Mouse (Mus musculus) kidney, embryonic 15.5 days (tissue): ENCODE results near the gene Nob1. TPM values are rescaled to one million over a fixed set of nuclear protein-coding genes. Genes with fewer than 3 reads are reported as not detected.

ENCODE experiments used
- ATAC-seq: fragments of 200-750 bp; cut with Nextera tagmentation; replicated peaks from 2 replicates; pipeline ENCODE4 v1.8.0; 2017; ENCODE audit warnings: moderate TSS enrichment; ENCODE audit not compliant: low FRiP score
- H3K27ac ChIP-seq: fragments of 300-500 bp; sonication (generic); 2 replicates; pipeline ENCODE4 v1.5.1; 2015; ENCODE audit warnings: mild to moderate bottlenecking, inconsistent platforms
- H3K27me3 ChIP-seq: fragments of 300-500 bp; sonication (generic); 2 replicates; pipeline ENCODE4 v1.6.1; 2015; ENCODE audit warnings: inconsistent platforms
- H3K36me3 ChIP-seq: fragments of 300-500 bp; sonication (generic); 2 replicates; pipeline ENCODE4 v1.6.1; 2015; ENCODE audit warnings: inconsistent platforms
- H3K4me1 ChIP-seq: fragments of 300-500 bp; sonication (generic); 2 replicates; pipeline ENCODE4 v1.6.1; 2015; ENCODE audit warnings: inconsistent platforms
- H3K4me2 ChIP-seq: fragments of 300-500 bp; sonication (generic); 2 replicates; pipeline ENCODE4 v1.6.1; 2015; ENCODE audit warnings: moderate library complexity, mild to moderate bottlenecking, inconsistent platforms
- H3K4me3 ChIP-seq: fragments of 300-500 bp; sonication (generic); replicated peaks from 2 replicates; pipeline ENCODE4 v1.5.1; 2015; ENCODE audit warnings: mild to moderate bottlenecking, inconsistent platforms
- H3K9ac ChIP-seq: fragments of 300-500 bp; sonication (generic); 2 replicates; pipeline ENCODE4 v1.6.1; 2015; ENCODE audit warnings: mild to moderate bottlenecking, inconsistent platforms
- H3K9me3 ChIP-seq: fragments of 300-500 bp; sonication (generic); replicated peaks from 2 replicates; pipeline ENCODE4 v1.6.1; 2016; ENCODE audit warnings: inconsistent platforms
- WGBS: fragments of 180-500 bp; shearing (Covaris S2); methylation state at CpG from one replicate; pipeline ENCODE4 v1.1.7; 2015; ENCODE audit warnings: mixed read lengths; 5-methylcytosine and 5-hydroxymethylcytosine counted together
- polyA plus RNA-seq: library from polyadenylated mRNA; unstranded; fragments of >200 nt; fragmentation: Nextera tagmentation; extraction: Ambion mirVana; gene quantifications from 2 replicates; pipeline ENCODE4 v1.2.1, GENCODE M21; 2015

Gene Nob1
- polyA plus RNA-seq, 1 experiment from 2014 or later: 89.0 TPM

DNA sequence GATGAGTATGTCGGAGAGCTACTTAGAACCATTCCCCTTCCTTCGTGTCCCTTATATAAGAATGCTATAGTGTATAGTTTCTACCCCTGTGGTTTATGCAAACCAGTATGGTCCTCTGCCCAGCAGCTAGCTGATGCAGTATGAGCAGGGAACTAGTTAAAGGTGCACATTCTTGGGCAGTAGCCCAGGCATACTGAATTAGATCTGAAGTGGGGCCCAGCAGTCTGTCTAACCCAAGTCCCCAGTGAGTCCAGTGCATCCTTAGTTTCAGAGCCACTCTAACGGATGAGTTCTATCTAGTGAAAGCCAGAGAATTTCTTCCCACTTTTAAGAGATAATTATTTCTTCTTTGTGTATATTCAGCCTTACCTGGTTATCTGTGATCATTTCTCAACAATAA, 47.5 kb downstream of the Nob1 start:
- Histone ChIP-seq H3K4me3 (no peak overlapping the region), H3K27me3 (no peaks in the 10 kb centered on the region), H3K9me3 (no peaks in the 10 kb centered on the region), H3K4me1 (no peaks in the 10 kb centered on the region), H3K36me3 (peaks cover 69% of the 10 kb centered on the region), H3K27ac (no peak overlapping the region), H3K4me2 (no peak overlapping the region), H3K9ac (no peak overlapping the region)
- ATAC-seq: no peak
- 95% methylated on average over 3 of the region's 3 CpGs for WGBS

GRCm38 (mm10) chr8:107370311-107370710, 54.5 kb downstream of the Nob1 start:
- 83% methylated on average over 4 of the region's 4 CpGs for WGBS
- Histone ChIP-seq H3K4me3 (no peak overlapping the region), H3K4me1 (no peaks in the 10 kb centered on the region), H3K9ac (no peak overlapping the region), H3K9me3 (no peaks in the 10 kb centered on the region), H3K4me2 (no peak overlapping the region), H3K27ac (no peak overlapping the region), H3K36me3 (peaks cover 89% of the 10 kb centered on the region), H3K27me3 (no peaks in the 10 kb centered on the region)
- no peak for ATAC-seq

Other genes starting within 250 kb of the Nob1 start
- 27.2 and 29.3 TPM in 2 replicates for gene Nfat5, start 131.6 kb downstream of the Nob1 start, polyA plus RNA-seq
- gene Nqo1, start 21.8 kb downstream of the Nob1 start, polyA plus RNA-seq: 10.7 and 11.5 TPM in 2 replicates
- gene Wwp2, start 11.3 kb upstream of the Nob1 start, polyA plus RNA-seq: 42.0 and 50.4 TPM in 2 replicates
- gene Psmd7, start 163.4 kb upstream of the Nob1 start, polyA plus RNA-seq: 249 and 256 TPM in 2 replicates